Mouse (Mus musculus) layer of hippocampus, adult 18-20 months (tissue): ENCODE results near the gene Rusc2. TPM values are rescaled to one million over a fixed set of nuclear protein-coding genes. Genes with fewer than 3 reads are reported as not detected.
A peak's percentile ranks its signal among the peaks of the same experiment; 100 is the strongest.

Experiments used
- DNase-seq, 2 experiments: peaks; one replicate each; pipeline ENCODE4 v3.0.0; 2022; ENCODE audit warnings: low spot score in 2 of 2
- total RNA-seq, 2 experiments: library from RNA; stranded (reverse); gene quantifications; 2 replicates each; pipeline ENCODE4 v1.2.3; 2021

The Rusc2 gene
- total RNA-seq, 2 experiments from 2014 or later: 119 to 124 TPM

DNA sequence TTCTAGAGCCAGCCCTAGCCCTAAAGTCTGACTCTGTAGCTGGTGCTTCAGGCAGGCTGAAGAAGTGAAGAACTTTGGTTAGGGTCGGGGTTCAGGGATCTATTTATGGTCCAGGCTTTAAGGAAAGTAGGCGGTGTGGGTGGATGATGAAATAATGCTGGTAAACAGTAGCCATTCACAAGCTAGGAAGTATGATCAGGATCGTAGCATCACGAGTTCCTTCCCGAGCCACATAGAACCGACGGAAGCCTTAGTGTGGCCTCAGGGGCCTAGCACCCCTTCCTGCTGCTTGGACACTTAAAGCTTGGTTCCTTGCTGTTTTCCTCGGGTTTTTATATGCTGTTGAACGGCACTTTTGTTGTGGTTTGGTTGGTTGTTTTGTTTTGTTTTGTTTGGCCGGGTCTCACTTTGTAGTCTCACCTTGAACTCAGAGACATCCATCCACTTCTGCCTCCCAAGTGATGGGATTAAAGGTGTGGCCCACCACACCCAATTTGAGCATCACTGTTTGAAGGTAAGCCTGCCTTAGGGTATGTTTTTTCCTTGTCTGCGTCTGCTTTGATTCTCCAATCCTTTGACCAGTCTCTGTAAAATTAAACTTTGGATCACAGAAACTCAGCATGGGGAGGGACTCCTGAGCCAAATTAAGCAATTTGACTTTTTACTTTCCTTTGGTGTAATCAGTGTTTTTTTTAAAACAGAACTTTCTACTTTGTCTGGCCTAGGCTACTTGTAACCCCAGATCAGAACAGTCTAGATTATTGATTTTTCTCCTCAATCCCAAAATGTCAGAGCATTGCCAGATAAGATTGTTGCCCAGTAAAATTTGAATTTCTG is 1.7 kb downstream of the Rusc2 start:
- DNase-seq: no peak

DNA sequence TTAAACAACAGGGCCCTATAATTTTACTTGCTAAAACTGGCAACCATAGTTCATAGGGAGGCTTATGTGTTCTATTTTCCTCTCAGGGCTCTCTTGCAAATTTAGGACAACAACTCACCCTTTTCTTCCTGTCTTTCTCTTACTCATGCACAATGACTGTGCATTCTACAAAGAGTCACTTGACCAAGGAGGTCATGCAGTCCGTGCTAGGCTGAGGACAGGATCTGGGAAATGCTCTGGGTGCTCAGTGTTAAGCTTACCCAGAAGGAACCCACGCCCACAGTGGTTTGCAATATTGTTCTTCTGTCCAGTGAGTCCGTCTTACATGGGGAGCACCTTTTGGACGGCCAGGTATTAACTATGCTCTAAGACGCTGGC is 2.3 kb downstream of the Rusc2 start:
- no peak for DNase-seq

- no peak for DNase-seq
These were observed 2.8 kb downstream of the Rusc2 start for GRCm38 (mm10) chr4:43384541-43384940.

- no peak for DNase-seq
These were observed 5.2 kb downstream of the Rusc2 start for GRCm38 (mm10) chr4:43386932-43387331.

DNA sequence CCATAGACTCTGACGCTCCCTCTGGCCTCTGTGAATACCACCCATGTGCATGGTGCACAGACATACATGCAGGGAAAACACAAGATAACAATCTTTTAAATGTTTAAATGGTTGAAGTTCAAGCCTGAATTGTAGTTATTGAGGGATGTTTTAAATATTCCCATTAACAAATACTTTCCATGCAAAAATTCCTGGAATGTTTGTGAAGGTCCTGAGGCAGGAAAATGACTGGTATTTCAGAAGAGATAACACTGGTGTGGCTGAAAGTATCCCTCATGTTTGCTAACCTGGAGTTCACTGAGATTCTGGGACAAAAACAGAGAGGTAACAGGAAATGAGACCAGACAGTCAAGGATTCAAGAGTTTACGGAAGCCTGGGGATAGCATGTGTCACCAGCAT is 7.6 kb downstream of the Rusc2 start:
- DNase-seq: no peak

DNA sequence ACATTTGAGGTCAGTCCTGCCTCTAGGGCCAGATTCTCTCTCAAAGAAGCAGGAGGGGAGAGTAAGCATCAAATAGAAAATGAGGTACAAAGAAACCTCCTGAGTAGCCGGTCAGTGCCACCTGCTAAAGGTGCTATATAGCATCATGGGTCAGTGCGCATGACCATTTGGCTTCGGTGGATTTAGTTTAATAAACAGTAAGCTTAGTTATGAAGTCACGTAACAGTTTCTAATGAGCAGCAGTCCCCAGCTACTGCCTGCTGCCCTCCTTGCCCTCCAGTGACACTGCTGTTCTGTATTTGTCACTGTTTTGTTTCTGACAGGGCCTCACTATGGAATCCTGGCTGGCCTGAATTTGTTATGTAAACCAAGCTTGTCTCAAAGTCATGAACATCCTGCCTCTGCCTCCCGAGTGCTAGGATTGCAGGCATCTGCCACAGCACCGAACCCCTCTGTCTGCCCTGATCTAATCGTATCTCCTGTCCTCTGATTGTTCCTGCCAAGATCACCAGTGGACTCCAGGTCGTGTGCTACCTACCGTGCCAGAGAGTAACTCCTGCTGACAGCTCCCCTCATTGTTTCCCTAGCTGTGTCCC is 8.2 kb downstream of the Rusc2 start:
- DNase-seq: no peak

DNA sequence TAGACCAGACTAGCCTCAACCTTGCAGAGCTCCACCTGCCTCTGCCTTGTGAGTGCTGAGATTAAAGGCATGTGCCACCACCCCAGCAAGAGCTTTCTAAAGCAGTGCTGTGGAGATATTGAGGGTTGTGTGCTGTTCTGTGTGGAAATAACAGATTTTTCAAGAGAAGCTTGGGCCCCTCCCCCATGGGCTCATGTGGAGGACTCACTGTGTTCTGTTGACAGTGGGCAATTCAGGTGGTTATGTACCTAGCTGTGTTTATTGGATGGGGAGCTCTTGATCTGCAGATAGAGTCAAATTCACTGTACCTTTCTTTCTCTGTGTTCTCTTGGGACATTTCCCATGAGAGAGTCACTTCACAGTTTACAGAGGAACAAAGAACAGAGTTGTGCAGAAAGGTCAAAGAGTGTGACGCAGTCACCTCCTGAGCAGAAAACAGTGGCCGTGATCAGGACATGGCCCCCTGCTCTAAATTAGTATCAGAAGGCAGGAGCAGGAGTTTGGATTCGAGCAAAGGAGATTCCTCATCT is 9.8 kb downstream of the Rusc2 start:
- DNase-seq: no peak

GRCm38 (mm10) chr4:43394345-43394891 is 12.6 kb downstream of the Rusc2 start:
- no peak for DNase-seq

GRCm38 (mm10) chr4:43395147-43395546 is 13.4 kb downstream of the Rusc2 start:
- no peak for DNase-seq

DNA sequence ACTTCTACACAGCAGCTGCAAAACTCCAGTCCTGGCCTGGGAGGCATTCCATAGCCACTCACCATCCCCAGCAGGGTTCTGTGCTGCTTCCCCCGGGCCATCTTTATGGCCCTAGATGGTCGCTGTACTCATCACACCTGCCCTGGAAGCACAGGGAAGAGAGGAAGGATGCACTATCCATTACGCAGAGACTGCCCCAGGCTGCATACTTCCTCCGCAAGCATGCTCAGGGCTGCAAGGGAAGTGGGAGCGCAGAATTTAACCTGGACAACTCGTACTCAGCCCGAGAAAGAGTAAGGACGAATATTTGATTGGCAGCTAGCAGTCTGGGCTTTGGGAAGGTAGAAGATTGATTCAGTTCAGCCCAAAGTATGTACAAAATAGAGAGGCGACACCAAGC is 14.1 kb downstream of the Rusc2 start:
- no peak for DNase-seq

GRCm38 (mm10) chr4:43396381-43396780 is 14.6 kb downstream of the Rusc2 start:
- DNase-seq: no peak

- DNase-seq: no peak
These were observed 16.2 kb downstream of the Rusc2 start for GRCm38 (mm10) chr4:43398014-43398413.

- peak in 1 of 2 experiments; percentile 53 for DNase-seq
These were observed 17.1 kb downstream of the Rusc2 start for GRCm38 (mm10) chr4:43398829-43399331.

DNA sequence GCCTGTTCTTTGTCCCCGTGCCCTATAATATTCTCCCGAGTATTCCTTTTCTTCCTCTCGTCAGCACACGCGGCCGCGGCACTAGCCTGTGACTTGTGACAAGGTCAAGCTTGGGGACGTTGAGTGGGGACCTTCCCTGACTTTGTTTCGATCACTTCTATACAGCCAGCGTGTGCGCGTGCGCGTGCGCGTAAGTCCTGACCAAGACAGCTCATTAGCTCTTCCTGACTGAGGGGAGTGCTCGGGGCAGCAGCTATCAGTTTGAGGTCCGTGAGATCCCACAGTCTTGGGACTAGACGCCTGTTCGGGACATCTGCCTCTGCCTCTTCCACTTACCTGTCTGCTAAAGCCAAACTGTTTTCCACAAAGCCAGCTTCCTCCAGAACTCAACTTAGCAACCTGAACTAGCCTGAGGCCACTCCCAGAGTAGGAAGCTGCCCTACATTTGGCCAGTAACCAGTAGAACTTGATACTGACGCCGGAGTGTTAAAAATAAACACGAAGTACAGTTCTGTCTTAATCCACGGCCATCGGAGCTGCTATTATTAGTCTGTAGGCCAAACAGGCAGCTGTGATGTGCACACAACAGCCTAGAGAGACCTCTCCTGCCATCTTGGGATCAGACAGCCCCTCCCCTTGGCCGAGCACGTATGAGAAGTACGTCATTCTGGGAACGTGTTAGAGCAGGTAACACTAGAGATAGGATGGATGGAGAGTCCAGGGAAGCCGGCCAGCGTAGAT is 17.8 kb downstream of the Rusc2 start:
- DNase-seq: no peak

DNA sequence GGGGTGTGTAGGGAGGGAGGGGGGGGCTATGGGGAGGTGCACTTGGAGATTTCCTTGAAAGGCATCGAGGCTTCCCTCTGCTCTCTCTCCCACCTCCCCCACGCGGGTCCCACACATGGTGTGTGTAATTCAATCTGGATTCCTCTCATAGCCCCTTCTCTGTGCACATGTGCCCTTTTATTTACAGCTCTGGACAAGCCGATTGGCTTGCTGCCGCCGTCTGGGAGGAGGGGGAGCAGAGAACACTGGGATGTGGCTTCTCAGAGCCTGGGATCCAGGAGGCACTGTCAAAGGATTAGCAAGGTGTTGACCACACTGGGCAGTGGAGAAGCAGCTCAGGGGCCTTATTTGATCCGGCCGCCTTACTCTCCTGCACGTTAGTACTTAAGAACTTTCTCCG is 19.2 kb downstream of the Rusc2 start:
- no peak for DNase-seq

GRCm38 (mm10) chr4:43401486-43401885 is 19.7 kb downstream of the Rusc2 start:
- no peak for DNase-seq

DNA sequence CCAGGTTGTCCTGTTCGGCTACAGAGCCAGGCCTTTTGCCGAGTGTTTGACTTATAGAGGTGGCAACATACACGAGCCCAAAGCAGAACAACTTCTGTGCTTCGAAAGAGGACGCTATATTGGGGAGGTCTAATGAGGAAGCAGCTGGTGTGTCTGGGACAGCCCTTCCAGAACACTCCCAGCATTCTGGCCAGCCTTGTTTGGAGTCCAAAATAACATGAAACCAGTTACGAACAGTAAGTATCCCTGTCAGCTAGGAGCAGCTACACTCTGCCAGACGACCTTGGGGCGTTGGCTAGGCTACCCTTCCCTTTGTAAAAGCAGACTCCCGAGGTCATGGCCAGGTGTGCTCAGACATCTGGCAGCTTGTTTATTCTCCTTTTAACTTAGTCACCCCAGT is 20.4 kb downstream of the Rusc2 start:
- DNase-seq: no peak

GRCm38 (mm10) chr4:43404697-43405096 is 22.9 kb downstream of the Rusc2 start:
- no peak for DNase-seq

- peak; percentile 64 to 77 for DNase-seq
These were observed 24.6 kb downstream of the Rusc2 start for GRCm38 (mm10) chr4:43406162-43406971.

DNA sequence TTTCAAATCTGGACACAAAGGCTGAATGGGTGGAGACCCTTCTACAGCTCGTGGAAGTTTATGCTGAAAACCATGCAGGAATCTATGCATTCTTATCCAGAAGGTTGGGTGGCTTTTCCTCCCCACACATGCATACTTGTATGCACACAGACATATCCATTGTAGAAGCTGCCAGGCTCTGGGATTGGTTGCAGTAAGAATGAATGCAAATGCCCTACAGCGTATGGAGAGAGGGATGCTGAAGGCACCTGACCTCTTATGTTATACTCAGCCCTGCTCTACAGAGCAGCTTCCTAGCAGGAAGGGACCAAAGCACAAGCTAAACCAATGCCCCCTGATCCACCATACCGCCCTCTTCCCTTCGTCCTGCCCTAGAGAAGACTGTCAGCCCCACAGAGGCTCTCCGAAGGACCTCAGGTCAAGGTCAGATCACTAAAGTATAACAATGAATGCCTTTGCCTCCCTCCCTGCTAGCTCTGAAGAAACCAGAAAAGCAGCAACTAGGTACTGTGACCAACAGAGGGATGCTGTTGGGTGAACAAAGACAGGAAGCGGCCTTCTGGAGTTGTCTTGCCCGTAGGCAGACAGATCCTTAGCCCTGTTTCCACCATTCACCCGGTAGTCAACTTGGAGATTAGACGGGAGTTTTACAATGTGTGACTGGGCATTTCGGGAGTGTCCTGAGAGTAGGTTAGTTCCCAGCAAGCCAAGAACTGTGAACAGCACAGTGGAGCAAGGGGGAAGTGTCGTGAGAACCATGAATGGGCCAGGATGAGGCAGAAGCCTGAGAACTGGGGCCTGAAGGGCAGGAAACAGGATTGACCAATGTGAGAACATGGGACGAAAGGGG is 25.5 kb downstream of the Rusc2 start:
- DNase-seq: no peak
